Mouse (Mus musculus): ENCODE results near the gene Kntc1.

- no peak for TF ChIP-seq GATA1 (IDR thresholded peaks at IDR 0.05; ENCODE audit: borderline replicate concordance, low read length)
- TF ChIP-seq FLI1 (IDR thresholded peaks at IDR 0.05; ENCODE audit: low read length), result no peak
These were observed 85.3 kb downstream of the Kntc1 start for GRCm38 (mm10) chr5:123834836-123835235.
